Mouse (Mus musculus): ENCODE measurements around the gene Ythdf1. TPM values are rescaled to one million over a fixed set of nuclear protein-coding genes. Genes with fewer than 3 reads are reported as not detected.

Ythdf1 gene
- polyA plus RNA-seq (2012; rRNA removed; ENCODE audit: low replicate concordance), result 22.5 and 61.6 TPM in 2 replicates

GRCm38 (mm10) chr2:180920810-180921400 lies at the start of gene Ythdf1:
Ythdf1 (minus strand) TSS chr2:180920949.

GRCm38 (mm10) chr2:180967010-180967763 lies 46.4 kb upstream of the Ythdf1 start, which contains the start of gene Arfgap1:
Arfgap1 (plus strand) TSS chr2:180967225.

GRCm38 (mm10) chr2:180954061-180955047 lies 33.6 kb upstream of the Ythdf1 start, which contains the start of gene Nkain4:
Nkain4 (minus strand) TSS chr2:180954699.

DNA sequence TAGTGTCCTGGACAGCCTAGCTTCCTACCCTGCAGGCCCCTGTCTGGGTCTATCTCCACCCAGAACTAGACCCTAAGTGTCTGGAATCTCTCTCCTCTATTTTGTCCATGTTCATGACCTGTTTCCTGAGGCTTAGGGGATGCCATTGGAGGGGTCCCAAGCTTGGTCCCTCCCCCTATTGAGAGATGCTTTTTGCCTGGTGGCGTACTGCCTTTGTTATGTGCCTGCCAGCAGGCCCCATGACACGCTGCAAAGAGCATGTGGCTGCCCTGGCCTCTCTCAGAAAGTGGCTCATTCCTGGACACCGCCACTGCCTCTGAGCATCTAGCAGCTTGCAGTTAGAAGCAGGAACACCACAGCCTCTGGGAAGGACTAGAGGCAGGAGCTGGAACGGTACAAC lies 8.0 kb upstream of the Ythdf1 start, which contains the start of gene Birc7:
Birc7 (plus strand) TSS at position 301 of the 400 bp plus-strand sequence.

Other genes with a start within 250 kb of the Ythdf1 start
- 11.9 and 18.3 TPM in 2 replicates for gene Dido1, start 210.9 kb downstream of the Ythdf1 start, polyA plus RNA-seq (2012; rRNA removed; ENCODE audit: low replicate concordance)
- gene Gid8, start 210.8 kb downstream of the Ythdf1 start, polyA plus RNA-seq (2012; rRNA removed; ENCODE audit: low replicate concordance), result 20.8 and 40.7 TPM in 2 replicates
- gene Slc17a9, start 195.7 kb downstream of the Ythdf1 start, polyA plus RNA-seq (2012; rRNA removed; ENCODE audit: low replicate concordance), result 36.7 and 46.3 TPM in 2 replicates
- not detected in 2 replicates for gene Bhlhe23, start 144.0 kb downstream of the Ythdf1 start, polyA plus RNA-seq (2012; rRNA removed; ENCODE audit: low replicate concordance)
- not detected in 2 replicates for gene Birc7, start 8.1 kb upstream of the Ythdf1 start, polyA plus RNA-seq (2012; rRNA removed; ENCODE audit: low replicate concordance)
- gene Nkain4, start 33.8 kb upstream of the Ythdf1 start, polyA plus RNA-seq (2012; rRNA removed; ENCODE audit: low replicate concordance), result 0.88 and 1.0 TPM in 2 replicates
- gene Arfgap1, start 46.3 kb upstream of the Ythdf1 start, polyA plus RNA-seq (2012; rRNA removed; ENCODE audit: low replicate concordance), result 47.7 and 59.1 TPM in 2 replicates
- 2.6 and 3.5 TPM in 2 replicates for gene Col20a1, start 65.6 kb upstream of the Ythdf1 start, polyA plus RNA-seq (2012; rRNA removed; ENCODE audit: low replicate concordance)
- gene Chrna4, start 122.6 kb upstream of the Ythdf1 start, polyA plus RNA-seq (2012; rRNA removed; ENCODE audit: low replicate concordance), result 0.35 TPM in 1 of 2 replicates, not detected in the other
- gene Kcnq2, start 214.4 kb upstream of the Ythdf1 start, polyA plus RNA-seq (2012; rRNA removed; ENCODE audit: low replicate concordance), result 0.04 TPM in 1 of 2 replicates, not detected in the other
- gene Eef1a2, start 236.1 kb upstream of the Ythdf1 start, polyA plus RNA-seq (2012; rRNA removed; ENCODE audit: low replicate concordance), result 0.16 and 238 TPM in 2 replicates

All from mammary gland, adult 2 months (tissue).